Mouse (Mus musculus) monocyte, adult 5-6 weeks (primary cell): ENCODE data around the gene Arhgef17. TPM values are rescaled to one million over a fixed set of nuclear protein-coding genes. Genes with fewer than 3 reads are reported as not detected.
"Not testable (repeated sequence)": the region's sequence is repeated elsewhere in the genome, so short reads cannot be mapped to it uniquely, and the experiment has no call there.

Experiments used
- ATAC-seq: fragments of 153-309, 156-312 bp; replicated peaks from 2 replicates; pipeline ENCODE4 v1.8.0; 2017; ENCODE audit warnings: mild to moderate bottlenecking; ENCODE audit not compliant: low TSS enrichment, insufficient number of reproducible peaks, severe bottlenecking, poor library complexity, low FRiP score
- total RNA-seq: library from RNA; stranded (forward); fragments of 200-1000, 200-491, 200-594 nt; gene quantifications from 3 replicates; pipeline ENCODE4 v1.2.3, GENCODE M21; 2017

The Arhgef17 gene
- total RNA-seq, 1 experiment from 2014 or later = 0.29 TPM

GRCm38 (mm10) chr7:100860450-100860849 is 71.5 kb downstream of the Arhgef17 start:
- no peak for ATAC-seq

DNA sequence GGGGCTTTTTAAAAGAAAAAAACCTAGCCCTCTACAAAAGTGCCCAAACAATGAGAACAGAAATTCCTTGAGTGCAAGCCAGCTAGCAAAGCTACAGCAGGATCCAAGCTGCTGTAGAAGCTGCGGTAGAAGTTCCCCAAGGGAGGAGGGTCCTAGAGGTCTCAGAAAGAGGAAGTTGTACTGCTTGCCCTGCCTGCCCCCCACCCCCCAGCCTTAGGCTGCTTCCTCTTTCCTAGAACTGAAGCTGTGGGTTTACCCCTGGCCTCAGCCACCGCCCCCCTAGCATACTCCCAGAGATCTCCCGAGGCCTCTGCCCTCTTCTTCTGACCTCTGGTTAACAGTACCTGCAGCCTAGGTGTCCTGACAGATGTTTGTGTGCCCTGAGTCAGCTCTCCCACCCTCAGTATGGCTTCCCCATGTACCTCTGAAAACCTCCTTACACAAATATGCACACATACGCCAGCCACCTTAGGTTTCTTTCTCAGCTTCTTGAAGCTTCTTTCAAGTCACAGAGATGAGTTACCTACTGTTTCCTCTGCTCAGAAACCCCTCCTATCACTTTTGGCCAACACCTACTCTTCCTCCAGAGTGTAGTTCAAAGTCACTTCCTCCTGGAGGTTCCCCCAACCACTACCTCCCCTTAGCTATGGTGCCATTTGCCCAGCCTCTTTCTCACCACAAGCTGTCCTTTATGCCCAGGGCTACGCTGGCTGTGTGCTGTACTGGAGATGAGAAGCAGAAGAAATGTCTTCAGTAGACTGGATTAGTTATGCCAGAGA is 75.9 kb downstream of the Arhgef17 start:
- ATAC-seq = peak; percentile 73

DNA sequence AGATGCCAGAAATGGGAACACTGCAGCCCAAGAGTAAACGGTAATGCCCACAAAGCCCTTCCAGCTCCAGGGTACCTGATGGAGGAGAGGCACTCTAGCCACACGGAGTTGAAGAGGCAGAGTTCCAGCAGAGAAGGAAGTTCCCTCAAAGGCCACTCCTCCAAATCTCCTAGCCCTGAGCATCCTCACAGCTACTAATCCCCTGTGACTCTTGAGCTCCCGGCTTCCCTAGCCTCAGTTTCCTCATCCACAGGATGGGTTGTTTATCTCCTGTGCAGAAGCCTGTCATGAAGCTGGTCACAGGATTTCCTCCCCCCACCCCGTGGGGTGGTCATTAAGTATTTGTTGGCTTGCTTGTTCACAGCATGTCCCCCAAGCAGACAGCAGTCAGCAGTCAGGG is 76.6 kb downstream of the Arhgef17 start:
- no peak for ATAC-seq

- ATAC-seq = no peak
These were observed 77.0 kb downstream of the Arhgef17 start for GRCm38 (mm10) chr7:100854861-100855260.

DNA sequence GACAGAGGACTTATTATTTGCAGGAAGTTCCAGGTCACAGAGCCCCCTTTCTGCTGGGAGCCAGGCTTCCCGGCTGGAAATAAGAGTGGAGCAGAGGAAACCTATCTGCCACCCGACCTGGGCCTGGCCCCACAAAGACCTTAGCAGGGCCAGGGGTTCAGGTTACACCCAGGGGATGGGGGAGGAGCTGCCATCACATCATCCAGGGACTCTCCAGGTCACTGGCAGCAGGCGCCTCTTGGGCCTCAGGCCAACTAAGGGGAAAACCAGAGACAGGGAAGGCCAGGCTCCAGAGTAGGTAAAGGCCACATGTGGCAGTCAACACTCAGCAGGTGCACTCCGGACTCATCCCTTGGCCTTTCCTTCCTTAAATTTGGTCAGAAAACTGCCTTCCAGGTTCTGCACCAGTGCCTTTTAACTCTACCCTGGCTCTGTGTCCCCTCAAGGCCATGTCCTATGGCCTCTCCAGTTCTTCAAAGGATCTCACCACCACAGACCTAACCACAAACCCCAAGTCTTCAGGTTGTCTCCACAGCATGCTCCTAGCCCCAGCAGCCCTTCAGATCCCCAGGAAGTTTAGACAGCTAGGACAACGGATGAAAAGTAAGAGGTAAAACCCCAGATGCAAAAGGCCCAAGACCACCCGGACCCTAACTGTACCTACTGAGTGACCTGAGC is 77.6 kb downstream of the Arhgef17 start:
- no peak for ATAC-seq

- 0 out of 2 replicates have a peak, but pooled peaks have one; percentile 12 for ATAC-seq
These were observed 78.5 kb downstream of the Arhgef17 start for GRCm38 (mm10) chr7:100853396-100853795.

DNA sequence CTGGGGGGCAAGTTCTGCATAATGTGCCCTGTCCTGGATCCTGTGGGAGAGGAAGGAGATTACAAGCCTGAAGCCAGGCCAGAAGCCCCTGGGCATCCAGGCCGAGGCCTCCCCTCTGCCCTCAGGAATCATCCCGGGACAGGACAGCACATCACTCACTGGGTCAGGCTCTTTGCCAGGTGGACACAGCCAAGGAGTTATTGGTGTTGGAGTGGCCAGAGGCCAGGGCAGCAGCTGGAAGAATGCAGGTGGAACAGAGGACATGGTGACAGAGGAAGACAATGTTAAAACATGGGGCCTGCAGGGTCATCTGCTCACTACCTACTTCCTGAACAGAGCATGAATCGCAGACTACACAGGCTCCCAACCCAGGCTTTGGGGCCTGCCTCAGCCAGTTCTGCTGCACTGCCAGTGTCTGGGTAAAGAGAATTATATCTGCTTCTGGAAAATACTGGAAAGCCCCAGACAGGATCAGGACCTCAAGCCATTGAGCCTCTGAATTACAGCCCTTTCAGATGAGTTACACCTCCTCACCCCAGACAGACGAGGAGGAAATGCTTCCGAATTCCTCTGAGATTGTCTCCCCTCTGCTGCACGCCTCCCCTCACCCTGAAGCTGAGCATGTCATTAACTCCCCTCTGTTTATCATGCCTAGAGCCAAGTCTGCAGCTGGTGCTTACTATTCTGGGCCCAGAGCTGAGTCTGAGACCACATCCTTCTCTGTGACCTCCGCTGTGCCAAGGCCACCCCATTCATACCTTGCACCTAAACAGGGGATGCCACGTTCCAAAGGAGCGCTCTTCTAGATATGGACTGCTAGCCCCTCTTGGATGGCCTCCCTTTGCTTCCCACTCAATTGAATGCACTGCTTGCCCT is 80.2 kb downstream of the Arhgef17 start:
- ATAC-seq = no peak

DNA sequence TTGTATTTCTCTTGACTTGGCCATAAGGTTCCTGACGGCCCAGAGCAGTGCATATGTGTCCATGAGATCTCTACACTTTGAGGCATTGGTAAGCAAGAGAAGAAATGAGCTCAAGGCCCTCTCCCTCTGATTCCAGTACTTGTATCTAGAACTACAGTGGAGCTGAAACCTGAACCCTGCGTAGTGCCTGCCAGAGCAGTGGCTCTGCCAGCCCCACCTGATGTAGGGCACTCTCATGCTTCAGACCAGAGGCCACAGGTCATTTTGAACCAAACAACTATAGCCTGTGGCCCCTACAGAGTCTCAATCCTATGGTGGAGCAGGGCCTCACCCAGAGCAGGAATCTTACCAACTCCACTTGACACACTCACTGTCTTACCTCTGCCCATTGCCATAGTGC is 82.4 kb downstream of the Arhgef17 start:
- ATAC-seq = no peak

DNA sequence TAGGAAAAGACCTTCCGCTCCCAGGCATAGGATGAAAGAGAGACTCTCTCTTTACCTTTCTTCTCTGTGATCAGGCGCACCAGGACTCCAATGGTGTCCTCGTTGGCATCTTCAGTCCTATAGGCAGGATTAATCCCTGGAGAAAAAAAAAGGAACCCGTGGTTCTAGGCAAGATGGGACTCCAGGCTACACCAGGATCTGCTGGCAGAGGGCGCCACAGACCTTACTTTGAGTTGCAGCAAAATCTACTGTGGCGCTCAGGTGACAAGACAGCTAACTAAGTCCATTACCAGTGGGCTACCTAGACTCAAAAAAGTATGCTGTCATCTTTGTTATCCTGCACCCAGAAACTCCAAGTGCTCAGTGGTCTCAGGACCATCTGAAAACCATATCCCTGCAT is 83.2 kb downstream of the Arhgef17 start:
- ATAC-seq = no peak

DNA sequence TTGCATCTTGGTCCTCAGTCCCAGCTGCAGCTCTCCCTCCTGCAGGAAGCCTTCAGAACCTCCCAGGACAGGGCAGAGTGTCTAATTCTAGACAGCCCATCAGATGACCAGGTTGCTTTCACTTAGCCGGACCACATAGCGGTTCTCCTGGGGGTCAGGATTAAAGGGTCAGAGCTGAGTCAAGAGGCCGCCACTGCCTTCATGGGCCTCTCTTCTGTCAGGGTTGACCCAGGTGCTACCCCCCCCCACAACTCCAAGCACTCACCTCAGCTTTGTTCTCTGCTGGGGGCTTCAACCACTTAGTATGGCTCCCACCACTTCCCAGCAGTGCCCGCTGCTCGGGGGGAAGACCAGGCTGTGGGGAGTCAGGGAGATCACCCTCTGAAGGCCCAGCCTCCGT is 84.8 kb downstream of the Arhgef17 start:
- ATAC-seq = no peak

DNA sequence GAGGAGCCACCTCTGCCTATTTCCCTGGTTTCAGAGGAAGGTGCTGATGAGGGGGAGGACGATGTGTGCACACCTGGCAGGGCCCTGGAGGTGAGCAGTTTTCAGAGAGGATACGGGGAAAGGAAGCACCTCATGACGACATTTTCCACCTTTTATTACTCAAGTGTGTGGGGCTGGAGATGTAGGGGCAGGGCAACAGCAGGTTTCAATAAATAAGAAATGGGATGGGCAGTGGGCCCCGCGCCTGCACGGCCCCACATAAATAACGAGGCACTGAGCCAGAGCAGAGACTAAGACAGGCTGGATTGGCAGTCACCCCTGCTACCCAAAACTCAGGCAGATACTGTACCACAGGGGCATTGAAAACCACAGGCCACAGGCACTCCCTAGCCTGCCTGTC is 85.9 kb downstream of the Arhgef17 start:
- not testable (repeated sequence) for ATAC-seq

GRCm38 (mm10) chr7:100845412-100845811 is 86.5 kb downstream of the Arhgef17 start:
- peak; percentile 92 for ATAC-seq

DNA sequence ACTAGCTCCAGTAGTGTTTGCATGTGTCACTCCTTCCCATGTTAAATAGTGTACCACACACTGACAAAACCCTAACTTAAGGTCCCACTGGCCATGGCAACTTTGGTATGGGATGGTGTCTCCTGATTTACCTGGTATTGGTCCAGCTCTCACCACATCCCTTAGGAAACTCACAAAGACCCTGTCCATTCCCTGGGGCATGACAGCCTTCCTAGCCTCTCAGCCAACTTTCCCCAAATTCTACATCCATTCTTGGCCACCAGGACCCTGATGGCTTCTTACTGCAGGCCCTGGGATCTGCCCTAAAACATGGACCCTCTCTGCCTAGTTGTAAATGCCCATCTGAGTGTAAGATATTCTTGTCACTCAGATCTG is 86.9 kb downstream of the Arhgef17 start:
- ATAC-seq = no peak

GRCm38 (mm10) chr7:100844385-100845025 is 87.4 kb downstream of the Arhgef17 start:
- no peak for ATAC-seq

- ATAC-seq = no peak
These were observed 88.0 kb downstream of the Arhgef17 start for GRCm38 (mm10) chr7:100843866-100844265.

- ATAC-seq = no peak
These were observed 89.7 kb downstream of the Arhgef17 start for GRCm38 (mm10) chr7:100842175-100842574.

- ATAC-seq = no peak
These were observed 90.3 kb downstream of the Arhgef17 start for GRCm38 (mm10) chr7:100841608-100842007.

DNA sequence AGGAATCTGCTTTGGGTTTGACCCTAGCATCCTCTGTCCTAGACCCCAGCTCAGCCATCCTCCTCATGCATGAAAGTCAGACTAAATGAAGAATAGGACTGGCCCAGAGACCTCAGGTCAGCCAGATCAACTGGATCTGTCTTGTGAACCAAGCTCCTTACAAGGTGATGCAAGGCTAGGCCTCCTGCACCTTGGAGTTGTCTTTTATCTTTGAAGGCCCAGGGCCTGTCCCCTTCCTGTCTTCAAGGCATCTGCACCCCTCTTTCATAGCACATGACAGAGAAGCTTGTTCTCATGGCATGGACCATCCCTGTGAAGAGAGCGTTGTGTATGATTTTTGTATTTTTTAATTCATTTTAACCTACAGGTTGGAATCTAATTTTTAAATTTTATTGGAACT is 91.0 kb downstream of the Arhgef17 start:
- ATAC-seq = no peak
